Mouse (Mus musculus) heart, embryonic 15.5 days (tissue): ENCODE results near the gene Itgad. TPM values are rescaled to one million over a fixed set of nuclear protein-coding genes. Genes with fewer than 3 reads are reported as not detected.

ENCODE experiments used
- ATAC-seq: fragments of 200-750 bp; cut with Nextera tagmentation; replicated peaks from 2 replicates; pipeline ENCODE4 v1.8.0; 2017; ENCODE audit warnings: low read depth, moderate TSS enrichment; ENCODE audit not compliant: insufficient number of reproducible peaks, insufficient read depth, low FRiP score
- H3K27ac ChIP-seq: fragments of 300-500 bp; sonication (generic); 2 replicates; pipeline ENCODE4 v1.5.1; 2015; ENCODE audit warnings: mild to moderate bottlenecking, inconsistent platforms
- H3K27me3 ChIP-seq: fragments of 300-500 bp; sonication (generic); 2 replicates; pipeline ENCODE4 v1.6.1; 2015; ENCODE audit warnings: inconsistent platforms
- H3K36me3 ChIP-seq: fragments of 300-500 bp; sonication (generic); 2 replicates; pipeline ENCODE4 v1.6.1; 2015; ENCODE audit warnings: mild to moderate bottlenecking, inconsistent platforms
- H3K4me1 ChIP-seq: fragments of 300-500 bp; sonication (generic); replicated peaks from 2 replicates; pipeline ENCODE4 v1.6.1; 2015; ENCODE audit warnings: inconsistent platforms
- H3K4me2 ChIP-seq: fragments of 300-500 bp; sonication (generic); 2 replicates; pipeline ENCODE4 v1.6.1; 2015; ENCODE audit warnings: inconsistent platforms, mild to moderate bottlenecking, moderate library complexity
- H3K4me3 ChIP-seq: fragments of 300-500 bp; sonication (generic); 2 replicates; pipeline ENCODE4 v1.5.1; 2015; ENCODE audit warnings: mild to moderate bottlenecking, inconsistent platforms
- H3K9ac ChIP-seq: fragments of 300-500 bp; sonication (generic); 2 replicates; pipeline ENCODE4 v1.6.1; 2015; ENCODE audit warnings: mild to moderate bottlenecking, inconsistent platforms
- H3K9me3 ChIP-seq: fragments of 300-500 bp; sonication (generic); replicated peaks from 2 replicates; pipeline ENCODE4 v1.6.1; 2016; ENCODE audit warnings: inconsistent platforms
- WGBS: fragments of 180-500 bp; shearing (Covaris S2); methylation state at CpG from one replicate; pipeline ENCODE4 v1.1.7; 2015; ENCODE audit warnings: mixed read lengths; 5-methylcytosine and 5-hydroxymethylcytosine counted together
- polyA plus RNA-seq: library from polyadenylated mRNA; unstranded; fragments of >200 nt; fragmentation: Nextera tagmentation; extraction: Ambion mirVana; gene quantifications from 2 replicates; pipeline ENCODE4 v1.2.1, GENCODE M21; 2015

Itgad gene
- polyA plus RNA-seq, 1 experiment from 2014 or later, result 0.20 TPM

DNA sequence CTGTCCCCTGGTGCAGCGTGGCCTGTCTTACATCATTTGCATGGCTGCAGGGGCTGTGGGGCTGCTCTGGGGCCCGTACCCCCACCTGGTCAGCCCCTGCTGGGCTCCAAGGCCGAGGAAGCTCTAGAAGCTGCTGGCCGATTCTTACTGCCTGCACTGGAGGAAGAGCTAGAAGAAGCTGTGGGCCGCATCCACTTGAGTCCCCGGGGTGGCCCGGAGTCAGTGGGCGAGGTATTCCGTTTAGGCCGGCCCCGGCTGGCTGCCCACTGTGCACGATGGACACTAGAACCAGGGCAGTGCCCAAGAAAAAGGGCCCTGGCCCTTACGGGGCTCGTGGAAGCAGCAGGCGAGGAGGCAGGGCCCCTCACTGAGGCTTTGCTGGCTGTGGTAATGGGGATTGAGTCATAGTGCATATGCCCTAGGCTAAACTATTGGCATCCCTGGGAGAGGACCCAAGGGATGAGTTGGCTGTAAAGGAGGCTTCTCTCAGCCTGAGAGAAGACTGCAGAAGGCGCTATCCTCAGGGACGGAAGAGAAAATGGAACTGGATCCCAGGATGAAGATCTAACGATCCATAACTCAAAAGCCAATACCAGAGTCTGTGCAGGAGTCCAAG is 90.3 kb downstream of the Itgad start:
- no peak for ATAC-seq
- Histone ChIP-seq H3K9me3 (no peaks in the 10 kb centered on the region), H3K4me2 (no peak overlapping the region), H3K4me1 (peaks cover 31% of the 10 kb centered on the region), H3K27ac (0 out of 2 replicates have a peak overlapping the region, but pooled peaks have one; percentile 3), H3K36me3 (peaks cover 42% of the 10 kb centered on the region), H3K4me3 (no peak overlapping the region), H3K9ac (no peak overlapping the region), H3K27me3 (no peaks in the 10 kb centered on the region)
- 91% methylated on average over 18 of the region's 18 CpGs for WGBS

- 0 out of 2 replicates have a peak overlapping the region, but pooled peaks have one; percentile 73 for H3K9ac ChIP-seq
- no peaks in the 10 kb centered on the region for H3K27me3 ChIP-seq
- H3K4me1 ChIP-seq, result peaks cover 37% of the 10 kb centered on the region
- H3K4me2 ChIP-seq, result no peak overlapping the region
- no peaks in the 10 kb centered on the region for H3K9me3 ChIP-seq
- 0 out of 2 replicates have a peak overlapping the region, but pooled peaks have one; percentile 67 for H3K4me3 ChIP-seq
- H3K27ac ChIP-seq, result peak overlapping the region; percentile 97
- 87% methylated on average over 4 of the region's 4 CpGs for WGBS
- no peak for ATAC-seq
- peaks cover 42% of the 10 kb centered on the region for H3K36me3 ChIP-seq
These were observed 91.4 kb downstream of the Itgad start for GRCm38 (mm10) chr7:128245547-128245946.

- Histone ChIP-seq H3K4me1 (peaks cover 37% of the 10 kb centered on the region), H3K4me2 (peak within 1 kb of the TSS; percentile 77), H3K36me3 (peaks cover 47% of the 10 kb centered on the region), H3K27me3 (no peaks in the 10 kb centered on the region), H3K4me3 (peak within 1 kb of the TSS; percentile 67), H3K9ac (peak within 1 kb of the TSS; percentile 73), H3K27ac (peak within 1 kb of the TSS; percentile 97), H3K9me3 (no peaks in the 10 kb centered on the region)
- 3% methylated on average over 30 of the region's 30 CpGs for WGBS
- peak; percentile 86 for ATAC-seq
These were observed 92.6 kb downstream of the Itgad start, which contains the start of gene Tgfb1i1 for GRCm38 (mm10) chr7:128246496-128247391. Gene Tgfb1i1 (plus strand): TSS chr7:128246812.

- Histone ChIP-seq H3K4me2 (peak overlapping the region; percentile 77), H3K9me3 (no peaks in the 10 kb centered on the region), H3K36me3 (peaks cover 54% of the 10 kb centered on the region), H3K4me3 (peak overlapping the region; percentile 67), H3K27me3 (no peaks in the 10 kb centered on the region), H3K27ac (peak overlapping the region; percentile 97), H3K4me1 (peaks cover 43% of the 10 kb centered on the region), H3K9ac (peak overlapping the region; percentile 73)
- WGBS, result 2% methylated on average over 13 of the region's 13 CpGs
- ATAC-seq, result peak; percentile 67
These were observed 93.3 kb downstream of the Itgad start for GRCm38 (mm10) chr7:128247443-128247842.

GRCm38 (mm10) chr7:128248081-128249042 is 94.2 kb downstream of the Itgad start:
- peaks cover 55% of the 10 kb centered on the region for H3K36me3 ChIP-seq
- ATAC-seq, result no peak
- H3K4me2 ChIP-seq, result peak overlapping the region; percentile 77
- no peak overlapping the region for H3K27ac ChIP-seq
- no peaks in the 10 kb centered on the region for H3K27me3 ChIP-seq
- no peaks in the 10 kb centered on the region for H3K9me3 ChIP-seq
- H3K4me3 ChIP-seq, result peak overlapping the region; percentile 67
- peak overlapping the region; percentile 73 for H3K9ac ChIP-seq
- H3K4me1 ChIP-seq, result peaks cover 47% of the 10 kb centered on the region
- WGBS, result 70% methylated on average over 10 of the region's 10 CpGs

DNA sequence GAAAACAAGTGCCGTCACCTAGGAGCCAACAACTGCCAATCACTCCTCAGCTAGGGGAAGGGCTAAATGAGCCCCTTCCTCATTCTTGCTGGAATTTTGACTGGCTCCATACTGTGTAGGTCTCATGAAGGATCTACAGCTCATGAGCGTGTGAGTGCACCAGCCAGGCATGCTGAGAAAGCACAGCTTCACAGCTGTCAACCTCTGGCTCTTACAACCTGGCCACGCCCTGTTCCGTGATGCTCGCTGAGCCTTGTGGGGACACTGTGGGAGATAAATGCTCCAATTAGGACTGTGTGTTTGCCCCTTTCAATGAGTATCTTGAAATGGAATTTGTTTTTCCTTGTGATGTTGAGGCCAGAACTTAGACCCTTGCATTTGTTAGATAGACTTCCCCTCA is 95.8 kb downstream of the Itgad start:
- 84% methylated on average over 5 of the region's 5 CpGs for WGBS
- peaks cover 47% of the 10 kb centered on the region for H3K4me1 ChIP-seq
- no peak for ATAC-seq
- no peak overlapping the region for H3K9ac ChIP-seq
- H3K27ac ChIP-seq, result no peak overlapping the region
- H3K9me3 ChIP-seq, result no peaks in the 10 kb centered on the region
- no peaks in the 10 kb centered on the region for H3K27me3 ChIP-seq
- H3K36me3 ChIP-seq, result peaks cover 51% of the 10 kb centered on the region
- no peak overlapping the region for H3K4me3 ChIP-seq
- H3K4me2 ChIP-seq, result no peak overlapping the region

- Histone ChIP-seq H3K9ac (no peak overlapping the region), H3K9me3 (no peaks in the 10 kb centered on the region), H3K4me2 (no peak overlapping the region), H3K36me3 (peaks cover 51% of the 10 kb centered on the region), H3K4me3 (no peak overlapping the region), H3K27ac (no peak overlapping the region), H3K27me3 (no peaks in the 10 kb centered on the region), H3K4me1 (peaks cover 41% of the 10 kb centered on the region)
- 66% methylated on average over 12 of the region's 12 CpGs for WGBS
- ATAC-seq, result no peak
These were observed 97.8 kb downstream of the Itgad start for GRCm38 (mm10) chr7:128251946-128252345.

- no peak overlapping the region for H3K4me3 ChIP-seq
These were observed 98.4 kb downstream of the Itgad start for GRCm38 (mm10) chr7:128252609-128253008.

DNA sequence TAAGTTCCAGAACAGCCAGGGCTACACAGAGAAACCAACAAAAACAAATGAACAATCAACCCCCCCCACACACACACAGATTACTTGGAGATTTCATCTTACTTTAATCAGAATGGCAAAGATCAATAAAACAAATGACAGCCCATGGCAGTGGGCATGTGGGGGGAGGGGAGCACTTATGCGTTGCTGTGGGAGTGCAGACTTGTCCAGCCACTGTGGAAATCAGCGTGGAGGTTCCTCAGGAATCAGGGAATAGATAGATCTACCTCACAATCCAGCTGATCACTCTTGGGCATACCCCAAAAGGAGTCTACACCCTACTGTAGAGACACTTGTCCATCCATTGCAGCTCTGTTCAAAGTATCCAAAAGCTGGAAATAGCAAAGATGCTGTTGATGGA is 100.8 kb downstream of the Itgad start:
- peaks cover 39% of the 10 kb centered on the region for H3K36me3 ChIP-seq

More at GRCm38 (mm10) chr7:128252609-128253008, 98.4 kb downstream of the Itgad start:
- Histone ChIP-seq H3K36me3 (peaks cover 51% of the 10 kb centered on the region), H3K4me1 (peaks cover 47% of the 10 kb centered on the region), H3K9me3 (no peaks in the 10 kb centered on the region), H3K27me3 (no peaks in the 10 kb centered on the region), H3K9ac (no peak overlapping the region), H3K27ac (no peak overlapping the region), H3K4me2 (peak overlapping the region; percentile 27; the same call in 1 of the 2 replicates)
- 39% methylated on average over 24 of the region's 24 CpGs for WGBS
- ATAC-seq, result no peak

DNA sequence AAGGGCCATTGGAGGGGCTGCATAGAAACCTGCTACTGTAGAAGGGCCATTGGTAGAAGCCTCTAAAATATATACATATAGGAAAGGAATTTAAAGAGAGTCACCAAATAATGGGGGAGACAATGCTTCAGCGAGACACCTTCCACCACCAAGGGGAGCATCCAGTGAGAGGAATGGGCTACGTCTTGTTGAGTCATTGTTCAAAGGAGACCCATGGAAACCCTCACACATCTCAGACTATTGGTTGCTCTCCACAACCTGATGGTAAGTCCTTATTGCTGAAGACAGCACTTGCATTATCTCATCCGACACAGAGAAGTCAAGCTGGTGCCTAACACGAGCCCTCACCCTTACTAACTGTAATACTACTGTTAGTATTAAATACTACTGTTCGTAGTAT is 101.6 kb downstream of the Itgad start:
- peaks cover 24% of the 10 kb centered on the region for H3K4me1 ChIP-seq

More for the DNA sequence above, 100.8 kb downstream of the Itgad start:
- Histone ChIP-seq H3K4me2 (no peak overlapping the region), H3K27me3 (no peaks in the 10 kb centered on the region), H3K4me3 (no peak overlapping the region), H3K9me3 (no peaks in the 10 kb centered on the region), H3K9ac (no peak overlapping the region), H3K4me1 (peaks cover 28% of the 10 kb centered on the region), H3K27ac (no peak overlapping the region)
- WGBS, result 60% methylated on average over 2 of the region's 2 CpGs
- no peak for ATAC-seq

More for the DNA sequence above, 101.6 kb downstream of the Itgad start:
- Histone ChIP-seq H3K4me2 (no peak overlapping the region), H3K9ac (no peak overlapping the region), H3K9me3 (no peaks in the 10 kb centered on the region), H3K4me3 (no peak overlapping the region), H3K36me3 (peaks cover 31% of the 10 kb centered on the region), H3K27ac (no peak overlapping the region), H3K27me3 (no peaks in the 10 kb centered on the region)
- 85% methylated on average over 5 of the region's 5 CpGs for whole genome bisulfite sequencing
- no peak for ATAC-seq
